In the genomic region with DNA sequence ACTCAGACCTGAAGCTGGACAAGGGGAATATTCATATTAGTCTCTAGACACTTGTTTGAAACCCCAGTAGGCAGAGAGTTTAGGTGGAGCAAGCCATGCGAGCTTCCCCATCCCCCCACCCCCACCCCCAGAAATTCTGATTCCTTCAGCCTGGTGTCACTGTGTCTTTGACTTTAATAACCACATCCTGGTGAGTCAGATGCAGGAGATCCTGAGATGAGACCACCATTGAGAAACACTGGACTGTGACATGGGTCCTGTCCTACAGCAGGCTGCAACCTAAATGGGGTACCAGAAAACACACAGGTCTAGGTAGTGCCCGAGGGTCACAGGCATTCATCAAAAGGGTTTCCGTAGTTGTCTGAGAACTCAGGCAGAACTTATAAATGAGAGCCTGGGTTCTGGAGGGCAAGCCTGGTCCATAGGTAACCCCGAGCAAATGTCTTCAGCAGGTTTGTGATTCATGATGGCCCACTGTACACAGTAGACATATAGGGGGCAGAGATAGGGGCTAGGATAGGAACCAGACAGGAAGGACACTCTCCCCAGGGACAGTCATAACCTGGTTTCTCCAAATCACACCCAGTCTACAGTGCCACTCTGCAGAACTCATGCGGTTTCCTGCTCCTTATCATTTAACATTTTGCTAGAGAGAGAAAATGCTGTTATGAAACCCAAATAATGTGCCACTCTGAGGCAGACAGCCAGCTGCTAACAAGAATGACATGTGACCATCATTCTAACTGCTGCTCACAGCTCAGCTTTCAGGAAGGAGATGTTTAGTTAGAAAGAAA, we compare ENCODE assay signal across 14 mouse cellular contexts.
DNase-seq lines count a peak whose midpoint lies in the region; ATAC-seq lines count a peak whose summit lies in the region.
"Had no signal": no experiment of that assay in that cellular context is flagged by ENCODE, and none has a peak within 500 bp of the region (broad histone marks: within the 10 kb centered on the region; RNA-seq: fewer than 3 reads in every experiment).

No protein-coding gene starts in this region.

- no peaks in the 10 kb centered on the region for H3K27me3 ChIP-seq in heart, embryonic 13.5 days (replicated peaks)
- H3K27me3 ChIP-seq: embryonic facial prominence, embryonic 12.5 days had no signal

- H3K9me3 ChIP-seq in heart, embryonic 13.5 days: no peaks in the 10 kb centered on the region
- H3K9me3 ChIP-seq: embryonic facial prominence, embryonic 12.5 days had no signal

- no peak overlapping the region for H3K9ac ChIP-seq in heart, embryonic 13.5 days
- H3K9ac ChIP-seq: embryonic facial prominence, embryonic 12.5 days had no signal

- no peaks in the 10 kb centered on the region for H3K36me3 ChIP-seq in heart, embryonic 13.5 days
- H3K36me3 ChIP-seq: embryonic facial prominence, embryonic 12.5 days had no signal

- DNase-seq in heart, adult 18-20 months: no peak
- DNase-seq in induced T-regulatory cell, adult 2 months (ENCODE audit: low read depth): peak; percentile 84
- no peak for DNase-seq in kidney, adult 8-10 months
- no peak for DNase-seq in adrenal gland, postnatal 25 days
- DNase-seq in adrenal gland, postnatal 4 days (ENCODE audit: low spot score in 2 of 2): no peak
- DNase-seq: cerebellum, adult 9-11 months; heart, postnatal 36 days; lung, postnatal 14 days; spleen, adult 18-20 months; thymus, adult 2 months had no signal

- H3K27ac ChIP-seq in heart, embryonic 13.5 days (replicated peaks): 0 out of 2 replicates have a peak overlapping the region, but pooled peaks have one; percentile 24
- H3K27ac ChIP-seq: embryonic facial prominence, embryonic 12.5 days had no signal

- ATAC-seq in heart, embryonic 13.5 days (ENCODE audit: extremely low read depth, insufficient number of reproducible peaks, low FRiP score, low TSS enrichment): no peak
- peak; percentile 76 for ATAC-seq in CD4-positive, CD25-positive, alpha-beta regulatory T cell, adult 4 months
- ATAC-seq in megakaryocyte-erythroid progenitor cell, adult 5-6 weeks (replicated peaks; ENCODE audit: low FRiP score, low TSS enrichment, poor library complexity, severe bottlenecking): 0 out of 2 replicates have a peak, but pooled peaks have one; percentile 15

- WGBS in heart, embryonic 13.5 days: 75% methylated on average over 5 of the region's 5 CpGs

- H3K4me1 ChIP-seq in heart, embryonic 13.5 days: peaks cover 36% of the 10 kb centered on the region
- H3K4me1 ChIP-seq: embryonic facial prominence, embryonic 12.5 days had no signal

- H3K4me3 ChIP-seq in heart, embryonic 13.5 days: no peak overlapping the region
- H3K4me3 ChIP-seq: embryonic facial prominence, embryonic 12.5 days had no signal

- peak overlapping the region; percentile 29; the same call in 1 of the 2 replicates for H3K4me2 ChIP-seq in heart, embryonic 13.5 days
- H3K4me2 ChIP-seq: embryonic facial prominence, embryonic 12.5 days had no signal
